Mouse (Mus musculus): ENCODE results near the gene Phyhd1. TPM values are rescaled to one million over a fixed set of nuclear protein-coding genes. Genes with fewer than 3 reads are reported as not detected.

The Phyhd1 gene
- polyA plus RNA-seq, 1 experiment from 2014 or later, result 5.1 TPM

DNA sequence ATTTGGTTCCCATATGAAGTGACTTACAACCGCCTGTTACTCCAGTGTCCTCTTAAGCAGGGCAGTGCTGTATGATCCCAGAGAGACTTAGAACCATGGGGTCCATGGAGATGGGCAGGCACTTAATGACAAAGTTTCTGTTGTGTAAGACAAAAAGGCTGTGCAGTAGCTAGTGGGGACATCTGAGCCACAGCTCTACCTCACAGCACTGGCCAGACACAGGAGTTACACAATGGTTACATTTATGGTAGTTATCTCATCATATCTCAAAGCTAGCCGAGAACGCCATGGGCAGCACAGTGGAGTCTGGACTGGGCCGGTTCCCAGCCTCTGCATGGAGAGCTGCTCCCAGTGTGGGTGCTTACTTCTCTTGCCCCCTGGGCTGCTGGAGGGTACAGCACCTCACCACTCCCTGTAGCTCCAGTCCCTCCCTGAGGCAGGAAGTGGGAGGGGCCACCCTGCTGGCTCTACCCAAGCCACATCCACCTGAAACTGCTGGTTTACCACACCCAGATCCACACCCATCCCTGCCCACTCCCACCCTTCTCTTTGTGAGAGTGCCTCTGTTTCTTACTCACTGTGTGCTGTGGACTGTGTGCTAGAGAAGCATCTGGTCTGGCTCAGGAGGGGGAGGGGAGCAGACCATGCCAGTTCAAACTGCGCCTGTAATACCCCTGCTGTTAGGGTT lies 14.4 kb upstream of the Phyhd1 start:
- 72% methylated on average over 5 of the region's 5 CpGs for WGBS
- H3K27ac ChIP-seq (ENCODE audit: low read depth, low read length), result no peak overlapping the region
- no peak overlapping the region for H3K4me3 ChIP-seq (ENCODE audit: low read depth, low read length)
- no peak overlapping the region for H3K9ac ChIP-seq (replicated peaks; ENCODE audit: low read depth, low read length)
- H3K36me3 ChIP-seq (ENCODE audit: control insufficient read depth, insufficient read depth, low read length), result peaks cover 31% of the 10 kb centered on the region
- no peak for ATAC-seq (ENCODE audit: low read depth)
- no peaks in the 10 kb centered on the region for H3K4me1 ChIP-seq (ENCODE audit: control insufficient read depth, insufficient read depth, low read length)
- H3K27me3 ChIP-seq (ENCODE audit: control insufficient read depth, insufficient read depth, low read length), result no peaks in the 10 kb centered on the region
- H3K9me3 ChIP-seq (ENCODE audit: control insufficient read depth, low read length), result no peaks in the 10 kb centered on the region
- no peak overlapping the region for H3K4me2 ChIP-seq (ENCODE audit: low read depth, low read length)

- H3K9ac ChIP-seq (replicated peaks; ENCODE audit: low read depth, low read length), result no peak overlapping the region
- H3K4me3 ChIP-seq (ENCODE audit: low read depth, low read length), result no peak overlapping the region
- no peak overlapping the region for H3K4me2 ChIP-seq (ENCODE audit: low read depth, low read length)
- no peaks in the 10 kb centered on the region for H3K4me1 ChIP-seq (ENCODE audit: control insufficient read depth, insufficient read depth, low read length)
- H3K27me3 ChIP-seq (ENCODE audit: control insufficient read depth, insufficient read depth, low read length), result no peaks in the 10 kb centered on the region
- 79% methylated on average over 3 of the region's 3 CpGs for WGBS
- H3K36me3 ChIP-seq (ENCODE audit: control insufficient read depth, insufficient read depth, low read length), result peaks cover 41% of the 10 kb centered on the region
- ATAC-seq (ENCODE audit: low read depth), result no peak
- no peaks in the 10 kb centered on the region for H3K9me3 ChIP-seq (ENCODE audit: control insufficient read depth, low read length)
- no peak overlapping the region for H3K27ac ChIP-seq (ENCODE audit: low read depth, low read length)
Measured at GRCm38 (mm10) chr2:30252521-30252920, 13.5 kb upstream of the Phyhd1 start.

GRCm38 (mm10) chr2:30253809-30254208 lies 12.2 kb upstream of the Phyhd1 start:
- no peak overlapping the region for H3K4me3 ChIP-seq (ENCODE audit: low read depth, low read length)
- H3K27me3 ChIP-seq (ENCODE audit: control insufficient read depth, insufficient read depth, low read length), result no peaks in the 10 kb centered on the region
- 77% methylated on average over 5 of the region's 5 CpGs for WGBS
- H3K9me3 ChIP-seq (ENCODE audit: control insufficient read depth, low read length), result no peaks in the 10 kb centered on the region
- no peak overlapping the region for H3K27ac ChIP-seq (ENCODE audit: low read depth, low read length)
- peaks cover 48% of the 10 kb centered on the region for H3K36me3 ChIP-seq (ENCODE audit: control insufficient read depth, insufficient read depth, low read length)
- no peak overlapping the region for H3K4me2 ChIP-seq (ENCODE audit: low read depth, low read length)
- H3K4me1 ChIP-seq (ENCODE audit: control insufficient read depth, insufficient read depth, low read length), result no peaks in the 10 kb centered on the region
- ATAC-seq (ENCODE audit: low read depth), result no peak
- H3K9ac ChIP-seq (replicated peaks; ENCODE audit: low read depth, low read length), result no peak overlapping the region

DNA sequence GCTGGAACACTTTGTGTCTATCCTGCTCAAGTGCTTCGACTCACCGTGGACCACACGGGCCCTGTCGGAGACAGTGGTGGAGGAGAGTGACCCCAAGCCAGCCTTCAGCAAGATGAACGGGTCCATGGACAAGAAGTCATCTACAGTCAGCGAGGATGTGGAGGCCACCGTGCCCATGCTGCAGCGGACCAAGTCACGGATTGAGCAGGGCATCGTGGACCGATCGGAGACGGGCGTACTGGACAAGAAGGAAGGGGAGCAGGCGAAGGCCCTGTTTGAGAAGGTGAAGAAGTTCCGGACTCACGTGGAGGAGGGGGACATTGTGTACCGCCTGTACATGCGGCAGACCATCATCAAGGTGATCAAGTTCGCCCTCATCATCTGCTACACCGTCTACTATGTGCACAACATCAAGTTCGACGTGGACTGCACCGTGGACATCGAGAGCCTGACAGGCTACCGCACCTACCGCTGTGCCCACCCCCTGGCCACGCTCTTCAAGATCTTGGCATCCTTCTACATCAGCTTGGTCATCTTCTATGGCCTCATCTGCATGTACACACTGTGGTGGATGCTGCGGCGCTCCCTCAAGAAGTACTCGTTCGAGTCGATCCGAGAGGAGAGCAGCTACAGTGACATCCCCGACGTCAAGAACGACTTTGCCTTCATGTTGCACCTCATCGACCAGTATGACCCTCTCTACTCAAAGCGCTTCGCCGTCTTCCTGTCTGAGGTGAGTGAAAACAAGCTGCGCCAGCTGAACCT lies 10.2 kb upstream of the Phyhd1 start:
- WGBS, result 97% methylated on average over 42 of the region's 42 CpGs
- Histone ChIP-seq H3K9ac (replicated peaks; ENCODE audit: low read depth, low read length) (no peak overlapping the region), H3K27ac (ENCODE audit: low read depth, low read length) (no peak overlapping the region), H3K27me3 (ENCODE audit: control insufficient read depth, insufficient read depth, low read length) (no peaks in the 10 kb centered on the region), H3K4me2 (ENCODE audit: low read depth, low read length) (no peak overlapping the region), H3K36me3 (ENCODE audit: control insufficient read depth, insufficient read depth, low read length) (peaks cover 46% of the 10 kb centered on the region), H3K4me3 (ENCODE audit: low read depth, low read length) (no peak overlapping the region), H3K9me3 (ENCODE audit: control insufficient read depth, low read length) (no peaks in the 10 kb centered on the region), H3K4me1 (ENCODE audit: control insufficient read depth, insufficient read depth, low read length) (no peaks in the 10 kb centered on the region)
- ATAC-seq (ENCODE audit: low read depth), result no peak

DNA sequence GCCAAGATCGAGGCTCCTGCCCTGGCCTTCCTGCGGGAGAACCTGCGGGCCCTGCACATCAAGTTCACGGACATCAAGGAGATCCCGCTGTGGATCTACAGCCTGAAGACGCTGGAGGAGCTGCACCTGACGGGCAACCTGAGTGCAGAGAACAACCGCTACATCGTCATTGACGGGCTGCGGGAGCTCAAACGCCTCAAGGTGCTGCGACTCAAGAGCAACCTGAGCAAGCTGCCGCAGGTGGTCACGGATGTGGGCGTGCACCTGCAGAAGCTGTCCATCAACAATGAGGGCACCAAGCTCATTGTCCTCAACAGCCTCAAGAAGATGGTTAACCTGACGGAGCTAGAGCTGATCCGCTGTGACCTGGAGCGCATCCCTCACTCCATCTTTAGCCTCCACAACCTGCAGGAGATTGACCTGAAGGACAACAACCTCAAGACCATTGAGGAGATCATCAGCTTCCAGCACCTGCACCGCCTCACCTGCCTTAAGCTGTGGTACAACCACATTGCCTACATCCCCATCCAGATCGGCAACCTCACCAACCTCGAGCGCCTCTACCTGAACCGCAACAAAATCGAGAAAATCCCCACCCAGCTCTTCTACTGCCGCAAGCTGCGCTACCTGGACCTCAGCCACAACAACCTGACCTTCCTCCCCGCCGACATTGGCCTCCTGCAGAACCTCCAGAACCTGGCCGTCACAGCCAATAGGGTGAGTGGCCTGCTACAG lies 9.2 kb upstream of the Phyhd1 start:
- Histone ChIP-seq H3K4me1 (ENCODE audit: control insufficient read depth, insufficient read depth, low read length) (no peaks in the 10 kb centered on the region), H3K27me3 (ENCODE audit: control insufficient read depth, insufficient read depth, low read length) (no peaks in the 10 kb centered on the region), H3K9ac (replicated peaks; ENCODE audit: low read depth, low read length) (no peak overlapping the region), H3K36me3 (ENCODE audit: control insufficient read depth, insufficient read depth, low read length) (peaks cover 47% of the 10 kb centered on the region), H3K4me2 (ENCODE audit: low read depth, low read length) (no peak overlapping the region), H3K27ac (ENCODE audit: low read depth, low read length) (no peak overlapping the region), H3K9me3 (ENCODE audit: control insufficient read depth, low read length) (no peaks in the 10 kb centered on the region), H3K4me3 (ENCODE audit: low read depth, low read length) (no peak overlapping the region)
- no peak for ATAC-seq (ENCODE audit: low read depth)
- 98% methylated on average over 30 of the region's 30 CpGs for WGBS

DNA sequence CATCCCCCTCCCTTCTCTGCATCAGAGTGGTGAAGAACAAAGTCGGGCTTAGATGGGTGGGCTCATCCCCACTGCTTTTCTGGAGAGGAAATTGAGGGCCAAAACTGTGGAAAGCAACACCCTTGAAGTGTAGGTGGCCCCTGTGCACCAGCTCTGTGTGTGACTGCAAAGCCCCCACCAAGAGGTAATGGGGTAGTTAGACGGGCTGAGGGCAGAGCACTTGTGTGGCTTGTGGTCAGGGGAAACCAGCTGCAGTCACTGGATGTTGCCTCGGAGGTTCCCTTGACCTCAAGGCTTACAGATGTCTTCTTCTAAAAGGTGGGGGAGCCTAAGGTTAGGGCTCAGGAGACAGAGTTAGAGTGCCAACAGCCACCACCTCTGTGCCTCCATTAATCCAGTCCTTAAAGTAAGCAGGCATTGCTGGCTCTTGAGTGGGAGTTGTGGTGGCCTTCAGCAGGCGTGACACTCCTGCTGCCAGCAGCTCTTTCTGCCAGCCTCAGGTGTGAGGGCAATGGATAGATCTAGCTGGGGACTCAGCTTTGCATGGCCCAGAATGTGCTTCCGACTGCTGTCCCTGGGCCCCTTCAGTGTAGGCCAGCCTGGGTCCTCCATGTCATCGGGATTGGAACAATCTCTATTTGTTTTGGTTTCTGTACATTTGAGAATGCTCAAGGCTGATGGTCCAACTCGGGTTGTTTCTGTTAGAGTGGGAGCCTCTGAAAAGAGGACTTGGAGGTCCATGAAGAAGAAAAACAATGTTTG lies 8.1 kb upstream of the Phyhd1 start:
- no peak overlapping the region for H3K4me2 ChIP-seq (ENCODE audit: low read depth, low read length)
- H3K4me3 ChIP-seq (ENCODE audit: low read depth, low read length), result no peak overlapping the region
- H3K36me3 ChIP-seq (ENCODE audit: control insufficient read depth, insufficient read depth, low read length), result peaks cover 51% of the 10 kb centered on the region
- ATAC-seq (ENCODE audit: low read depth), result no peak
- no peaks in the 10 kb centered on the region for H3K27me3 ChIP-seq (ENCODE audit: control insufficient read depth, insufficient read depth, low read length)
- H3K4me1 ChIP-seq (ENCODE audit: control insufficient read depth, insufficient read depth, low read length), result no peaks in the 10 kb centered on the region
- H3K9me3 ChIP-seq (ENCODE audit: control insufficient read depth, low read length), result no peaks in the 10 kb centered on the region
- no peak overlapping the region for H3K27ac ChIP-seq (ENCODE audit: low read depth, low read length)
- no peak overlapping the region for H3K9ac ChIP-seq (replicated peaks; ENCODE audit: low read depth, low read length)
- 94% methylated on average over 7 of the region's 7 CpGs for WGBS

GRCm38 (mm10) chr2:30258600-30258999 lies 7.4 kb upstream of the Phyhd1 start:
- no peak overlapping the region for H3K9ac ChIP-seq (replicated peaks; ENCODE audit: low read depth, low read length)
- H3K4me3 ChIP-seq (ENCODE audit: low read depth, low read length), result no peak overlapping the region
- no peak overlapping the region for H3K4me2 ChIP-seq (ENCODE audit: low read depth, low read length)
- 0 out of 2 replicates have a peak, but pooled peaks cover 3% of the 10 kb centered on the region for H3K4me1 ChIP-seq (ENCODE audit: control insufficient read depth, insufficient read depth, low read length)
- no peaks in the 10 kb centered on the region for H3K27me3 ChIP-seq (ENCODE audit: control insufficient read depth, insufficient read depth, low read length)
- peaks cover 57% of the 10 kb centered on the region for H3K36me3 ChIP-seq (ENCODE audit: control insufficient read depth, insufficient read depth, low read length)
- no peak overlapping the region for H3K27ac ChIP-seq (ENCODE audit: low read depth, low read length)
- no peaks in the 10 kb centered on the region for H3K9me3 ChIP-seq (ENCODE audit: control insufficient read depth, low read length)
- ATAC-seq (ENCODE audit: low read depth), result no peak
- 97% methylated on average over 4 of the region's 4 CpGs for WGBS

DNA sequence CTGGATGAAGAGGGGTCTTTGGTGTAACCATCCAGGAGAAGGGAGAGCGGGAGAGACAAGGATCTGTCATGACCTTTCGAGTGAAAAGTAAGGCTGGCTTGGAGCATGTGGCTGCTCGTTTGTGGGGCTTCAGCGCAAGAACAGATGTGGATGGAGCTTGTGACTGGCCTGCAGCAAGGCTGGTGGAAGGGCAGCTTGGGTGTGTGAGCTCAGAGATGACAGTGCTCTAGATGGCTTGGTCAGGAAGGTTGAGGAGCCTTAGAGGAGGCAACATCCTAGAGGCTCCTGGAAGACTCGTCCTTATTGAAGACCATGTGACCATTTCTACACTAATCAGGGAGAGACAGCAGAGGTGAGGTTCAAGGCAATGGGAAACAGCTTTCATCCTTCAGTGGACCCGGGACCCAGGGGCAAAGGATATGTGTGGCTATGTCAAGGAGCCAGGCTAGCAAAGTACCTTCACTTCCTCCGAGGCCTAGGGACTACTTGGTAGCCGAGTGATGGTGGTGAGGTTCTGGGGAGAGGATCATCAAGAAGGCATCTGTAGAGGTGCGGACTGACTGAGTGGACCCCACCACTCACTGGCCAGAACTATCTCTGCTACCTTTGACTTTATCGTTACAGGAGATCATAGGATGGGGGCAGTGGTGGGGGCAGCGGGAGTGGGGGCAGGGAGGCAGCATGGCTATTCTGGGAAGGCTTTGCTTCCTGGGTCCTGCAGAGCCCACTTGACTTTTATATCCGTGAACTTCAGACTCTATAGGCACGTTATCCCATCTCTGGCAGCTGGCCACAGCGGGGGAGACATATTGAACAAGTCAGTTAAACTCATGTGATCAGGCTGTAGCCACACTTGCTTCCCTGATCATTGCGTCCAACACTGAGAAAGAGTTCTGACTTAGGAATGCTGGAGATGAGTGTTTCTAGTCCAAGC lies 6.6 kb upstream of the Phyhd1 start:
- no peak overlapping the region for H3K4me2 ChIP-seq (ENCODE audit: low read depth, low read length)
- 0 out of 2 replicates have a peak, but pooled peaks cover 3% of the 10 kb centered on the region for H3K4me1 ChIP-seq (ENCODE audit: control insufficient read depth, insufficient read depth, low read length)
- H3K36me3 ChIP-seq (ENCODE audit: control insufficient read depth, insufficient read depth, low read length), result peaks cover 61% of the 10 kb centered on the region
- no peaks in the 10 kb centered on the region for H3K27me3 ChIP-seq (ENCODE audit: control insufficient read depth, insufficient read depth, low read length)
- H3K9me3 ChIP-seq (ENCODE audit: control insufficient read depth, low read length), result no peaks in the 10 kb centered on the region
- H3K27ac ChIP-seq (ENCODE audit: low read depth, low read length), result no peak overlapping the region
- no peak overlapping the region for H3K4me3 ChIP-seq (ENCODE audit: low read depth, low read length)
- WGBS, result 91% methylated on average over 15 of the region's 15 CpGs
- H3K9ac ChIP-seq (replicated peaks; ENCODE audit: low read depth, low read length), result no peak overlapping the region
- no peak for ATAC-seq (ENCODE audit: low read depth)
